Mouse (Mus musculus): ENCODE data around the gene Cd164. TPM values are rescaled to one million over a fixed set of nuclear protein-coding genes. Genes with fewer than 3 reads are reported as not detected.

Gene Cd164
- polyA plus RNA-seq, 1 experiment from 2014 or later: 98.8 TPM

- peaks cover 46% of the 10 kb centered on the region for H3K36me3 ChIP-seq
- H3K4me1 ChIP-seq: peaks cover 15% of the 10 kb centered on the region; the same call in 1 of the 2 replicates
- H3K27me3 ChIP-seq (replicated peaks): no peaks in the 10 kb centered on the region
- WGBS: 71% methylated on average over 33 of the region's 33 CpGs
- no peak overlapping the region for H3K27ac ChIP-seq
- ATAC-seq (ENCODE audit: low FRiP score, low read depth): no peak
- H3K9ac ChIP-seq: no peak overlapping the region
- no peak overlapping the region for H3K4me3 ChIP-seq
- no peak overlapping the region for H3K4me2 ChIP-seq (replicated peaks)
- no peaks in the 10 kb centered on the region for H3K9me3 ChIP-seq
Observed at GRCm38 (mm10) chr10:41480938-41481880, 38.0 kb upstream of the Cd164 start.

GRCm38 (mm10) chr10:41482446-41482845 is 36.8 kb upstream of the Cd164 start:
- peaks cover 58% of the 10 kb centered on the region for H3K36me3 ChIP-seq
- ATAC-seq (ENCODE audit: low FRiP score, low read depth): no peak

GRCm38 (mm10) chr10:41485778-41486177 is 33.4 kb upstream of the Cd164 start:
- Histone ChIP-seq H3K4me3 (no peak overlapping the region), H3K4me1 (peaks cover 26% of the 10 kb centered on the region), H3K27ac (no peak overlapping the region), H3K9me3 (no peaks in the 10 kb centered on the region), H3K4me2 (replicated peaks) (no peak overlapping the region), H3K36me3 (peaks cover 71% of the 10 kb centered on the region), H3K9ac (no peak overlapping the region), H3K27me3 (replicated peaks) (no peaks in the 10 kb centered on the region)
- WGBS: 92% methylated on average over 16 of the region's 16 CpGs
- no peak for ATAC-seq (ENCODE audit: low FRiP score, low read depth)

More at GRCm38 (mm10) chr10:41482446-41482845, 36.8 kb upstream of the Cd164 start:
- Histone ChIP-seq H3K9me3 (no peaks in the 10 kb centered on the region), H3K4me3 (no peak overlapping the region), H3K27ac (no peak overlapping the region), H3K27me3 (replicated peaks) (no peaks in the 10 kb centered on the region), H3K4me1 (peaks cover 11% of the 10 kb centered on the region; the same call in 1 of the 2 replicates), H3K9ac (no peak overlapping the region), H3K4me2 (replicated peaks) (no peak overlapping the region)
- 84% methylated on average over 7 of the region's 7 CpGs for WGBS

DNA sequence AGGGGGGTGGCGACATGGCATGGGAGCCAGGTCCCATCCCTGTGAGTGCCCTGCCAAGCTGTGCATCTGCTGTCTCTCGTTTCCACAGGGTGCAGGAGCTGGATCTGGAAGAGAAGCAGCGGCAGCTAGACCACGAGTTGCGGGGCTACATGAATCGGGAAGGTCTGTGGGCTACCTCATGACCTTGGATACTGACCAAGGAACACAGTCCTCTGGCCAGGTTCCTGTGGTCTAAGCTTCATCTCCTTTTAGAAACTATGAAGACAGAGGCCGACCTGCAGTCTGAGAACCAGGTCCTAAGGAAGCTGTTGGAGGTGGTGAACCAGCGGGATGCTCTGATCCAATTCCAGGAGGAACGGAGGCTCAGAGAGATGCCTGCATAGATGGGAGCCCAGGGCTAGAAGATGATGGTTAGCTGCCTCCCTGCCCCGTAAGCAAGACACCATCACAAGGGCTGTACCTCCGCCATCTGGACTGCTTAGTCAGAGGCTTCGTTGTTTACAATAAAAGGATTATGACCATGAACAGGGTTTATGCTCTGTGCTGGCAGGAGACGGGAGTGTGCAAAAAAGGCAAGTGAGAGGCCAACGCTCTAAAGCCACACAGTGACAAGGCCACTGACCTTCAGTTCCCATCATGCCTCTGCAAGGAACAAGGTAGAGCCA is 32.6 kb upstream of the Cd164 start:
- Histone ChIP-seq H3K4me2 (replicated peaks) (no peak overlapping the region), H3K27ac (no peak overlapping the region), H3K9me3 (no peaks in the 10 kb centered on the region), H3K36me3 (peaks cover 71% of the 10 kb centered on the region), H3K4me1 (peaks cover 26% of the 10 kb centered on the region), H3K27me3 (replicated peaks) (no peaks in the 10 kb centered on the region), H3K9ac (no peak overlapping the region), H3K4me3 (no peak overlapping the region)
- no peak for ATAC-seq (ENCODE audit: low FRiP score, low read depth)
- WGBS: 90% methylated on average over 14 of the region's 14 CpGs

DNA sequence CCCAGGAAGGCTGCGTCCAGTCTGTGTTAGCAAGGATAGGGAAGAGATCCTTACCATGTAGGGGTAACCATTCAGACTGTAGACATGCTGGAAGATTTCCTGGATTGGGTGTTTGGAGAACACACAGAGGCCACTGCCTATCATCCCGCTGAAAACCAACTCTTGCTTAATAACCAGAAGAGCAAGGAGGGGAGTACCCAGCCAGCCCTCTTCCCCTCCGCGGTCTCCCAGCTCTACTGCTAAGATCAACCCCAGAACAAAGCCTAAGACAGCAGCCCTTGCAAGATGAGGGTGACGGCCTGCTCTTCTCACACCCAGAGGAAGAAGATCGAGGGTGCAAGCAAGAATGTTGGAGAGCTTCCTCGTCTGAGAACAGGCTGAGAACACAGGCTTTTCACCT is 30.3 kb upstream of the Cd164 start:
- Histone ChIP-seq H3K4me2 (replicated peaks) (peak overlapping the region; percentile 96), H3K27me3 (replicated peaks) (no peaks in the 10 kb centered on the region), H3K36me3 (peaks cover 49% of the 10 kb centered on the region), H3K9me3 (no peaks in the 10 kb centered on the region), H3K27ac (no peak overlapping the region), H3K4me3 (peak overlapping the region; percentile 60; the same call in 1 of the 2 replicates), H3K9ac (peak overlapping the region; percentile 58; the same call in 1 of the 2 replicates), H3K4me1 (peaks cover 26% of the 10 kb centered on the region)
- ATAC-seq (ENCODE audit: low FRiP score, low read depth): no peak
- 59% methylated on average over 7 of the region's 7 CpGs for WGBS

GRCm38 (mm10) chr10:41489294-41489693 is 29.9 kb upstream of the Cd164 start:
- Histone ChIP-seq H3K27ac (no peak overlapping the region), H3K4me2 (replicated peaks) (peak overlapping the region; percentile 96), H3K36me3 (peaks cover 45% of the 10 kb centered on the region), H3K27me3 (replicated peaks) (no peaks in the 10 kb centered on the region), H3K4me1 (peaks cover 26% of the 10 kb centered on the region), H3K4me3 (peak overlapping the region; percentile 60), H3K9ac (peak overlapping the region; percentile 58), H3K9me3 (no peaks in the 10 kb centered on the region)
- 34% methylated on average over 8 of the region's 8 CpGs for WGBS
- no peak for ATAC-seq (ENCODE audit: low FRiP score, low read depth)

- peak; percentile 96 for ATAC-seq (ENCODE audit: low FRiP score, low read depth)
- H3K27ac ChIP-seq: no peak within 1 kb of the TSS
- under 1% methylated on average over 50 of the region's 50 CpGs for WGBS
Observed at GRCm38 (mm10) chr10:41489708-41490517, 29.3 kb upstream of the Cd164 start, which contains the start of the genes Smpd2 and Ppil6. Gene Smpd2, minus strand, starts transcription at chr10:41490369. Gene Ppil6, plus strand, starts transcription at chr10:41490439.

DNA sequence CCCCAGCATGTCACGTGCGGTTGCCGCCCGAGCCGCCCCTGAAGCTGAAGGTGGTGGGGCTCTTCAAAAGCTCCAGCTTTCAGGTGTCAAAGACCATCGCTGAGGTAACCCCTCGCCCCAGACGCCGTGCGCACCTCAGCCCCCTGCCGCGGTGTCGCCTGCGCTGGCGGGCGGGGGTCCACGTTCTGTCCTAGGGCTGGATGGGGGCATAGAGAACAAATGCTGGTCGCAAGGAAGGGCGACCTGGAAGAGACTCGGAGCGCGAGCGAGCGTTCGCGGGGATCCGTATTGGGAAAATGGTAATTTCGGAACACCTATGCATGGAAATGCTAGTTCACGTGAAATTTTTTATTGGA is 28.7 kb upstream of the Cd164 start:
- WGBS: under 1% methylated on average over 29 of the region's 29 CpGs

More at GRCm38 (mm10) chr10:41489708-41490517, 29.3 kb upstream of the Cd164 start, which contains the start of the genes Smpd2 and Ppil6:
- no peaks in the 10 kb centered on the region for H3K27me3 ChIP-seq (replicated peaks)
- peaks cover 39% of the 10 kb centered on the region for H3K36me3 ChIP-seq
- H3K9me3 ChIP-seq: no peaks in the 10 kb centered on the region
- peak within 1 kb of the TSS; percentile 58 for H3K9ac ChIP-seq
- H3K4me2 ChIP-seq (replicated peaks): peak within 1 kb of the TSS; percentile 96
- peaks cover 26% of the 10 kb centered on the region for H3K4me1 ChIP-seq
- peak within 1 kb of the TSS; percentile 60 for H3K4me3 ChIP-seq

GRCm38 (mm10) chr10:41491111-41491510 is 28.1 kb upstream of the Cd164 start:
- peaks cover 27% of the 10 kb centered on the region for H3K36me3 ChIP-seq
- peaks cover 26% of the 10 kb centered on the region for H3K4me1 ChIP-seq
- H3K27me3 ChIP-seq (replicated peaks): no peaks in the 10 kb centered on the region
- WGBS: 68% methylated on average over 4 of the region's 4 CpGs
- no peak for ATAC-seq (ENCODE audit: low FRiP score, low read depth)
- H3K4me3 ChIP-seq: no peak overlapping the region
- H3K9ac ChIP-seq: no peak overlapping the region
- H3K27ac ChIP-seq: no peak overlapping the region
- no peaks in the 10 kb centered on the region for H3K9me3 ChIP-seq
- H3K4me2 ChIP-seq (replicated peaks): 0 out of 2 replicates have a peak overlapping the region, but pooled peaks have one; percentile 96

More for the DNA sequence above, 28.7 kb upstream of the Cd164 start:
- Histone ChIP-seq H3K9ac (peak overlapping the region; percentile 58), H3K4me1 (peaks cover 26% of the 10 kb centered on the region), H3K4me3 (peak overlapping the region; percentile 60), H3K9me3 (no peaks in the 10 kb centered on the region), H3K36me3 (peaks cover 33% of the 10 kb centered on the region), H3K4me2 (replicated peaks) (peak overlapping the region; percentile 96), H3K27ac (no peak overlapping the region), H3K27me3 (replicated peaks) (no peaks in the 10 kb centered on the region)
- peak; percentile 62; the same call in 1 of the 2 replicates for ATAC-seq (ENCODE audit: low FRiP score, low read depth)

DNA sequence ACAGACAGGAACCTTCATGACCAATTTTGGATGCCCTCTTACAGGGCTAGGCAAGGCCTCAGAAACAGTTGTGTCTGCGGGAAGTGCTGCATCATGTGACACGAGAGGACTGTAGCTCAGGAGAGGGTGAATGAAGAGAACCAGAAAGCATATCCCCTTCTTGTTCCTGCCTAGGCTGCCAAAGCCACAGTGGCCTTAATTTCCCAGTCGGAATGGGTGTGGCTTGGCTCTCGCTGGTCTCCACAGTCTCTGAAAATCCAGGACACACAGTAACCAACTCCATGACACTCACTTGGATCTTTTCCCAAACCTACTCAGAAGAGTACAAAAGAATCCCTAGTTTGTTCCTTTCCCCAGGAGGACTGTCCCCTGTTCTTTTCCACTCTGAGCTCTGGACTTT is 18.3 kb upstream of the Cd164 start:
- Histone ChIP-seq H3K4me1 (no peaks in the 10 kb centered on the region), H3K9ac (no peak overlapping the region), H3K36me3 (no peaks in the 10 kb centered on the region), H3K9me3 (no peaks in the 10 kb centered on the region), H3K4me2 (replicated peaks) (no peak overlapping the region), H3K4me3 (no peak overlapping the region), H3K27me3 (replicated peaks) (no peaks in the 10 kb centered on the region), H3K27ac (no peak overlapping the region)
- whole genome bisulfite sequencing: 73% methylated on average over 4 of the region's 4 CpGs
- no peak for ATAC-seq (ENCODE audit: low FRiP score, low read depth)

DNA sequence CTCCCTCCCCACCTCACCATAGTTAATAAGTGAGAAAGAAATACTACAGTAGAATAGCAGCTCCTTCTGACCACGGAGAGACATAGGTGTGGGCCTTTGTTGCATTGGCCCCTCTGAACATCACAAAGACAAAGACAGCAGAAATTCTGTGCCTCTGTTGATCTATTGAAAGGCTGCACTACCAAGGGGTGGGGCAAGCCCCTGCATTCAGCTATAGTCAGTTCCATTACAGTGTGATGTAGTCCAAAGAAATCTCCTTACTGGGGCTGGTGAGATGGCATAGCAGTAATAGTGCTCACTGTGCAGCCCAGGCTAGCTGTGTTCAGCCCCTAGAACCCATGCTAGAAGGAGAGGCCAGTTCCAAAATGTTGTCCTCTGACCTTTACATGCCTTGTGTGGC is 14.2 kb upstream of the Cd164 start:
- no peaks in the 10 kb centered on the region for H3K9me3 ChIP-seq
- no peak overlapping the region for H3K27ac ChIP-seq
- WGBS: 88% methylated on average over 1 of the region's 1 CpGs
- no peak for ATAC-seq (ENCODE audit: low FRiP score, low read depth)
- H3K4me1 ChIP-seq: no peaks in the 10 kb centered on the region
- H3K27me3 ChIP-seq (replicated peaks): no peaks in the 10 kb centered on the region
- H3K4me3 ChIP-seq: no peak overlapping the region
- H3K36me3 ChIP-seq: no peaks in the 10 kb centered on the region
- H3K9ac ChIP-seq: no peak overlapping the region
- H3K4me2 ChIP-seq (replicated peaks): no peak overlapping the region
